Mouse (Mus musculus): ENCODE measurements around the gene 1700007K13Rik. TPM values are rescaled to one million over a fixed set of nuclear protein-coding genes. Genes with fewer than 3 reads are reported as not detected.

Gene 1700007K13Rik
- 7.3 TPM for polyA plus RNA-seq (2015; fragmentation: Illumina TruSeq; extraction: RNeasy Lipid Tissue Mini Kit (QIAGEN cat#74804); ENCODE audit: low read depth, low replicate concordance)

DNA sequence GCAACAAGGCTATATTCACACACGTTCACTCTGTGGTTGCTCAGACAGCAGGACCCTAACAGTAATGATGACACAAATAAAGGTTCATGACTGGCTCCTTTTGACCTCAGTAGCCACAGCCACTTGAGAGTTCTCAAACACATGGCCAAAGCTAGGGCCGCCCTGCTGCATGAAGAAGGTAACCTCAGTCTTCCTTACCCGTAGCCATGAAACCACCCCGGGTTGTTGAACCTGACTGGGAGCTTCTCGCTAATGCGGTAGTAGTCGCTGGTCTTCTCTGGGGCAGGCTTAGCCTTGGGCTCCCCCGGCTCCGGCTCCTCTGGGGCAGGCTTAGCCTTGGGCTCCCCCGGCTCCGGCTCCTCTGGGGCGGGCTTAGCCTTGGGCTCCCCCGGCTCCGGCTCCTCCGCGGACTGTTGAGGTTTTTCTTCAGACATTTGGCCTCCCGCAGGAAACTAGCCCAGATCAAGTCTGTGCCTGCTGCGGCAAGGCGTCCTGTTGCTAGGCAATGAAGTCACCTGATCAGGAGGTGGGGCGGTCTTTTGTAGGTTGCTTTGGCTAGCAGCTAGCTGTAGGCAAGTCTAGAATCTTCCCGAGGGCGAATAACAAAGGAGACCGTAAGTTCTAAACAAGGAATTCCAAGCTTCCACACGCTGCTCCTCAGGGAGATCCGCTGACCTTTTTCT is at the start of gene 1700007K13Rik:
1700007K13Rik (minus strand) TSS at position 497 of the 683 bp plus-strand sequence.

DNA sequence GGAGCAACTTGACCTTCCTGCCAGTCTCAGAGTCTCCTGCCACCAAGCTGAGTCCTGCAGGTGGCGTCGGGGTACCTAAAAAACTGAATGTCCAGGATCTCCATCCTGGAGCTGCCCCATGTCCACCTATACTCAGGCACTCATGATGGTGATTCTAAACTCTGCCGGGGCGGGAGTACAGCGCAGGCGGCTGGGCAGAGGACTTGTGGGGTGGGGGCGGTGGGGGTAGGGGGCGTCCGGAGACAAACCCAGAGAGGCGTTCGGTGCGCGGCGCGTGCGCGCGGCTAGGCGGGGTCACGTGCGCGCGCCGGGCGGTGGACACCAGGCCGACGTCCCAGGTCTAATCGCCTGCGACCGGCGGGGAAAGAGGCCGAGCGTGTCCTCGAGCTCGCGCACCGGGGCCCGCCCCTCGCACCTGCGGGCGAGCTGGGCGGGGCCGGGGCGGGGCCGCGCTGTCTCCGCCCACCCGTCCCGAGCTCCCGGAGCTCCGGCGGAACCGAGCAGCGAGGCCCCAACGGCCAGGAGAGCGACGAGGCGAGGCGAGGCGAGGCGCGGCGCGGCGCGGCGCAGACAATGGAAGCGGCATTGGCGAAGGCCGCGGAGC is 46.8 kb upstream of the 1700007K13Rik start, which contains the start of gene Ralgds:
Ralgds (plus strand) TSS at position 328 of the 604 bp plus-strand sequence.

DNA sequence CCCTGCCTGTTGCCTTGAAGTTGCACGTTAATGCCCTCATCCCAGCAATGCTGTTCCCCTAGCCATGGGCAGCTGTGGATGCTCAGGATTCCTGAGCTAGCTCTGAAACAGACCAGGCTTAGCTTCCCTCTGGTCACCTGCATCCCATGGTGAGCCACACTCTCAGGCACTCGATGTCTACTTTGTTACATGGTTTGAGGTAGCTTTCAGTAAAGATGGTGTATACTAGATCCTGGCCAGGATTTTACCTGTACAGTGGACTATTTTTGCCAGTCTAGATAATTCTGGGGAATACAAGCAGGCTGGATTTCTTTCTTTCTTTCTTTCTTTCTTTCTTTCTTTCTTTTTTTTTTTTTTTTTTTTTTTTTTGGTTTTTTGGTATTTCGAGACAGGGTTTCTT is 39.7 kb upstream of the 1700007K13Rik start, which contains the start of gene Gm10134:
Gm10134 (plus strand) TSS at position 301 of the 400 bp plus-strand sequence.

DNA sequence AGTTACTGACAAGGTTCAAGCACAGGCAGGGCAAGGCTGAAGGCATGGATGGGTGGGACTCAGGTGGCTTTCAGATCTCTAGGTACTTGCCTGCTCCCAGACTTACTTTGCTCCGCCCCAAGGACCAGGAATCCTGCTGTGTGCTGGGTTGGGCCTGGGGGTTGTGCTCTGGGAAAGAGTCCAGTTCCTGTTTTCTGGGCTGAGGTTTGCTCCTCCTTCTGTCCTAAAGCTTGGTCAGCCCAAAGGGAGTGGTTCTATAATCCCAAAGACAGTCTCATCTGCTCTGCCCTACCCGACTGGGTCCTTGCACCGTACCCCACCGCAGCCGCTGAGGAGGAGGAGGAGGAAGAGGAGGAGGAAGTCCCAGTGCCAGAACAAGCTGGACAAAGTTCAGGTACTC is 30.5 kb upstream of the 1700007K13Rik start, which contains the start of gene Gbgt1:
Gbgt1 (plus strand) TSS at position 221 of the 400 bp plus-strand sequence.

DNA sequence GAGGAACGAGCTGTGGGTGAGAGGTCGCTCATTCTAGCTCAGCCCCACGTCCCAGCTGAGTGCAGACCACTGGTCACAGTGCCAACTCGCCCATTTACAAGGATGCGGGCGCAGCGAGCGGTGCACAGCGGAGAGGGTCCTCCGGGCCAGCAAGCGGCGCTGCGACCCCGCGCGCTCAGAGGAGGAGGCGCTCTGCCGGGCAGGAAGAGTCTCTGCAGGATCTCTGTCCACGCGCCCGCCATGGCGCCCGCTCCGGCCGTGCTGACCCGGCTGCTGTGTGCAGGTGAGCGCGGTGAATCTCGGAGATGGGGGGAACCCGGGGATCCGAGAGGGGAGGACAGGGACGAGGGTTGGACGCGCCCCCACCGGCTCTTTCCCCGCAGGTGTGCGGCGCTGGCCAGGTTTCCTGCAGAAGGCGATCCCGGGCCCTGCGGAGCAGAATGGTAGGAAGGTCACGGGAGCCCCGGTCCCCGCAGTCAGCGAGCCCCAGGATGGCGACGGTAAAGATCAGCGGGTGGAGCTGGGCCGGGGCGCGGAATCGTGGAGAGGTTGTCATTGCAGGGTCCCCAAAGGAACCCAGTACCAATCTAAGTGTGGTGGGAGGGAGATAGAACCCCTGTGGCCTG is 1.8 kb upstream of the 1700007K13Rik start, which contains the start of gene Mrps2:
Mrps2 (plus strand) TSS at position 207 of the 626 bp plus-strand sequence.

DNA sequence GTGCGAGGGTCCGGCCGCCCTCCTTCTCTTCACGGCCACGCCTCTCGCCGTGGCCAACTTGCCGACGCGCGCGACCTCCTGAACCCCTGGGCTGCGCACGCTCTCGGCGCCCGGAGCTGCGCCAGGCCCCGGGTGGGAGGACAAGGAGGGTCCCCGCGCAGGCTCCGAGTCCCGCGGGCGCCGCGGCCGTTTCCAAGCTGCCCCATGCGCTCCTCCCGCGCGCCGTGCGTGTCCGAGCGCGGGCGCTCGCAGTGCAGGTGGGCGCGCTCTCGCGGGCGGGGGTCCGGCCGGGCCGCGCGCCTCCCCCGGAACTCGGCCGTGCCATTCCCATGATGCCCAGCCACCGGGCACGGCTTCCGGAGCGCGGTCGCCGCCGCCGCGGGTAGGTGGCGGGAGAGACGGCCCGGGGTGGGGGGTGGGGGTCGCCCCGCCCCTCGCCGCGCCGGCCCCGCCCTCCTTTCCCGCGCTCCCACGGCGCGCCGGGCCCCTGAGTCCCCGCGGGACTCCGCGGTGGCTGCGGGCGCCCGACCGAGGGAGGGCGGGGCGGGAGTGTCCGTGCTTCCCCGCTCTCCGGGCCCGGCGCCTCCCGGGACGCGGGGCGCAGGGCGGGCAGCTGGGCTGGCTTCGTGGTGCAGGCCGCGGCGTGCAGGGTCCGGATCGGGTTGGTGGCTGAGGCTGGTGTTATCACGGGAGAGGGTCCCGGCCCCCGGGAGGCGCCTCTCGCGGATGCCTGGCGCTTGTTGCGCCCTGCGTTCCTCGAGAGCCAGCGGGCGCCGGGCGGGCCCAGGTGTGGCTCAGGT is 19.4 kb downstream of the 1700007K13Rik start, which contains the start of gene Ppp1r26:
Ppp1r26 (plus strand) TSS at position 286 of the 800 bp plus-strand sequence.

Other genes starting within 250 kb of the 1700007K13Rik start
- 12.2 TPM for gene Ppp1r26, start 19.5 kb downstream of the 1700007K13Rik start, polyA plus RNA-seq (2015; fragmentation: Illumina TruSeq; extraction: RNeasy Lipid Tissue Mini Kit (QIAGEN cat#74804); ENCODE audit: low read depth, low replicate concordance)
- 33.7 TPM for gene Mrps2, start 1.7 kb upstream of the 1700007K13Rik start, polyA plus RNA-seq (2015; fragmentation: Illumina TruSeq; extraction: RNeasy Lipid Tissue Mini Kit (QIAGEN cat#74804); ENCODE audit: low read depth, low replicate concordance)
- 0.64 TPM for gene Gbgt1, start 30.6 kb upstream of the 1700007K13Rik start, polyA plus RNA-seq (2015; fragmentation: Illumina TruSeq; extraction: RNeasy Lipid Tissue Mini Kit (QIAGEN cat#74804); ENCODE audit: low read depth, low replicate concordance)
- not detected for gene Gm10134, start 39.8 kb upstream of the 1700007K13Rik start, polyA plus RNA-seq (2015; fragmentation: Illumina TruSeq; extraction: RNeasy Lipid Tissue Mini Kit (QIAGEN cat#74804); ENCODE audit: low read depth, low replicate concordance)
- gene Ralgds, start 46.8 kb upstream of the 1700007K13Rik start, polyA plus RNA-seq (2015; fragmentation: Illumina TruSeq; extraction: RNeasy Lipid Tissue Mini Kit (QIAGEN cat#74804); ENCODE audit: low read depth, low replicate concordance) = 54.0 TPM
- not detected for gene Cel, start 97.1 kb upstream of the 1700007K13Rik start, polyA plus RNA-seq (2015; fragmentation: Illumina TruSeq; extraction: RNeasy Lipid Tissue Mini Kit (QIAGEN cat#74804); ENCODE audit: low read depth, low replicate concordance)
- 17.9 TPM for gene Gtf3c5, start 117.4 kb upstream of the 1700007K13Rik start, polyA plus RNA-seq (2015; fragmentation: Illumina TruSeq; extraction: RNeasy Lipid Tissue Mini Kit (QIAGEN cat#74804); ENCODE audit: low read depth, low replicate concordance)
- gene Gfi1b, start 155.7 kb upstream of the 1700007K13Rik start, polyA plus RNA-seq (2015; fragmentation: Illumina TruSeq; extraction: RNeasy Lipid Tissue Mini Kit (QIAGEN cat#74804); ENCODE audit: low read depth, low replicate concordance) = not detected
- 26.9 TPM for gene Tsc1, start 174.9 kb upstream of the 1700007K13Rik start, polyA plus RNA-seq (2015; fragmentation: Illumina TruSeq; extraction: RNeasy Lipid Tissue Mini Kit (QIAGEN cat#74804); ENCODE audit: low read depth, low replicate concordance)
- 1.4 TPM for gene Spaca9, start 233.4 kb upstream of the 1700007K13Rik start, polyA plus RNA-seq (2015; fragmentation: Illumina TruSeq; extraction: RNeasy Lipid Tissue Mini Kit (QIAGEN cat#74804); ENCODE audit: low read depth, low replicate concordance)
- gene Ak8, start 233.8 kb upstream of the 1700007K13Rik start, polyA plus RNA-seq (2015; fragmentation: Illumina TruSeq; extraction: RNeasy Lipid Tissue Mini Kit (QIAGEN cat#74804); ENCODE audit: low read depth, low replicate concordance) = 4.0 TPM